Mouse (Mus musculus) ES-Bruce4 (cell line): ENCODE results near the gene B3galt6.

Experiments
- CTCF ChIP-seq: IDR thresholded peaks from one replicate; pipeline ENCODE4 v1.8.1; 2011; ENCODE audit warnings: low read depth, low read length
- POLR2A ChIP-seq: IDR thresholded peaks from one replicate; pipeline ENCODE4 v1.8.1; 2011; ENCODE audit warnings: low read length; ENCODE audit not compliant: insufficient read depth

DNA sequence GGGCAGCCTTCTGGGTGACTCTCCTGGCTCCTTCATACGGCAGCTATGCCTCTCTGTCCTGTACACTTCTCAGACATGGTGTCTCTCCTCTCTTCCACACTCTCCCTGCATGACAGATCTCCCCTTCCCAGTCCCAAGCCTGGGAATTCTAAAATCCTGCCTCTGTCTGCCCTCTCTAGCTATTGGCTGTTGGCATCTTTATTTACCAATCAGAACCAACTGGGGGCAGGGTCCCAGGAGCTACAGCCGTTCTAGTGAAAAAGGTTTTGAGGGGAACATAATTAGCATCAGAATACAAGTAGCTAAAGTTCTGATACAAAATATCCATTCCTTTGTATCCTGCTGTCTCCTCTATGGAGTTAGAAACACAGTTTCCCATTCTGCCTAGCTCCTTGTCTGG lies 8.7 kb downstream of the B3galt6 start:
- TF ChIP-seq POLR2A: no peak
- no peak for TF ChIP-seq CTCF
